Mouse (Mus musculus) T-cell, adult 2 months (primary cell): ENCODE results near the gene Cxcl2.

Experiments used
- DNase-seq: peaks from one replicate; pipeline ENCODE4 v3.0.0; 2022; ENCODE audit warnings: low spot score

Cxcl2 gene

GRCm38 (mm10) chr5:90894231-90894630, 9.4 kb upstream of the Cxcl2 start:
- no peak for DNase-seq

DNA sequence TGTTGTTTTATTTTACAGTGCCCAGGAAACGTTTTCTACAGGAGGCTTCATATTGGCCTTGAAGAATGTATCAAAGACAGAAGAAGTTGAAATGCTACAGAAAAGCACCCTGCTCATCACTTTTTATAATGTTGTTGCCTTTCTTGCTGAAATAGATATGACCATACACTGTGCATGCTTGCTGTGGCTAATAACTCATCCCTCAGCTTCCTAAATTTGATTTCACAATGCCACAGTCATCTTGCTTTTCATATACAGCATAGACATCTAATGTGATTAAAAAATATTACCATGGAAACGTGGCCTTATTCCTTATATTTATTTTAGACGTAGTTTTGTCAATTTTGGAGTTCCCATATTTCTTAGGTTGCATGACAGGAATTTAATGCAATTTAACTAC, 6.2 kb upstream of the Cxcl2 start:
- no peak for DNase-seq

DNA sequence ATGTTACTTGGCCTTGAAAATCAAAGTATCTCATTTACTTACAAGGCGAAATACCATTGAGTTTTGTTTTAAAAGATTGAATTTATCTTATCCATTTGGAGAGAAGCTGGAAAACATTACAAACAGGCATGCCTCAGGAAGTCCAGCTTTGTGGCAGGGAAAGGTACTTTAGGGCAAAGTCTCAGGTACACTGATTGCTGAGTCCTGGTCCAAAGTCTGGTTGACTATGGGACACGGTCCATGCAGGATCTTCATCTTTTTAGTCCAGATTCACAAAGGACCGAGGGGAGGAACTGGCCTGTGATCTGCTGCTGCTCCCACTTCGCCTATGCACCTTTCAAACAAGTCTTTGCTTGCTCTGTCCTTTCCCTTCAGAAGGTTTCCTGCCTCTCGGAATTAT, 4.4 kb upstream of the Cxcl2 start:
- no peak for DNase-seq

- no peak for DNase-seq
Observed at GRCm38 (mm10) chr5:90900147-90900546, 3.5 kb upstream of the Cxcl2 start.

GRCm38 (mm10) chr5:90900688-90901087, 3.0 kb upstream of the Cxcl2 start:
- DNase-seq, result no peak

DNA sequence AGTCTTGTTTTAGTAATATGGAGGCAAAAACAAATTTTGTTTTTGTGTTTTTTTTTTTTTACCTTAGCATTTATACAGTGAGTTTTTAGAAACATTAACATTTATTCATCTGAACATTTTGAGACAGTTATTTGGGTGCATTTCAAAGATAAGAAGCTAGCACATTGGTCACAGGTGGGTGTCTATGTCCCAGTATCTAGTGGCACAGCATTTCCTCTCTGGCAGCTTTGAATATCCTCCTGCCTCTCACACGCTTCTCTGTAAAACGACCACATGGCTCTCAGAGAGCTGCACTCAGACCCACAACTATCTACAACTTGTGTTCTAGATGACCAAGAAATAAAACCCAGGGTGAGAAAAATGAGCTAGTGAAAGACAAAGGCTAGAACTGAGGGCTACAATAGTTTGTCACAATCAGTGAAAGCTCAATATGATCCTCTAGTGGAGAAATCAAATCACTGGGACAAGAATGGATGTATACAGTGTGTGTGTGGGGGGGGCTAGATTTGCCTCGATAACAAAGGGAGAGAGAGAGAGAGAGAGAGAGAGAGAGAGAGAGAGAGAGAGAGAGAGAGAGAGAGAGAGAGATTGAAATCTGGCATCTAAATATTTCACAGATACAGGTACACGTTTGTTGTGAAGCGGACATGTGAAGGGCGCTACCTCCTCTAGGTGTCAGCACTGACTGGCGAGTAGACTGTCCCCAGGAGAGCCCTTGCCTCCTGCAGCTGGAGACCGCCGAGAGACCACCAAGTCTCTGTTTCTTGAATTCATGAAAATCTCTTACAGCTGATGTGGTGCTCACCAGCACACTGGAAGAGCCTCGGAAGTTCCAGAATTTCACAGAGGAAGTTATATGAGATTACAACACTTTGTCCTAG, 1.1 kb upstream of the Cxcl2 start:
- no peak for DNase-seq

DNA sequence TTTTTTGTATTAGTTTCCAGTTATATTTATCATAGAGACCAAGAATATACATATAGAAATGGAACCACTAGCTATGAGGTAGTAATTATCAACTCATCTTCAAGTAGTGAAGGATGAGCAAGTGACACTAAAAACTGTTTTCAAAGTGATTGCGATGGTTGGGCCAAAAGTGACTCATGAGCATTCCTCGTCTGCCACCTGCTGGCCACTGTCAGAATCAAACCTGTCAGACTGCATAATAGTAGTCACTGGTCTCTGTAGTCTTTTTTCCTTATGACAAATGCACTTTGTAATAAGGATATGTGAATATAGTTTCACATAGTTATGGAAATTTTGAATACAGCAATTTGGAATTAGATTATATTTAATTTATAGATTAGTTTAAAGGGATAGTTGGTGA, 5.3 kb downstream of the Cxcl2 start:
- DNase-seq, result peak; percentile 19

DNA sequence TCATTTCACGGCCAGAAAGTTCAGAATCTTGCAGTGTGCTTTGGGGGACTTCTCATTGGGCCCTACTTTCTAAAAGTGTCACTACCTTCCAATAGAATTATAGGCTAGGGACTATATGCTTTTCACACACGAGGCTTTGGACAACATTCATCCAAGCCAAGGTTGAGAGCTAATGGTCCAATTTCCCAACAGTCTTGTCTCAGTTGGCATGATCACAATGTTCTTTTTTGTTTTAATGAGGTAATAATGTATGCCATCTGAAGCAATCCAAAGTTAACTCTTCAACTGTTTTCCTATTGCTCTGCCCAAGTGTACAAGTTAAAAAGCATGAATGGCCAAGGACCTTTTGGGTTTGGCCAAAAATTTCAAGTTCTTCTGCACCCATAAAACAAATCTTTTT, 15.8 kb downstream of the Cxcl2 start:
- DNase-seq, result no peak

DNA sequence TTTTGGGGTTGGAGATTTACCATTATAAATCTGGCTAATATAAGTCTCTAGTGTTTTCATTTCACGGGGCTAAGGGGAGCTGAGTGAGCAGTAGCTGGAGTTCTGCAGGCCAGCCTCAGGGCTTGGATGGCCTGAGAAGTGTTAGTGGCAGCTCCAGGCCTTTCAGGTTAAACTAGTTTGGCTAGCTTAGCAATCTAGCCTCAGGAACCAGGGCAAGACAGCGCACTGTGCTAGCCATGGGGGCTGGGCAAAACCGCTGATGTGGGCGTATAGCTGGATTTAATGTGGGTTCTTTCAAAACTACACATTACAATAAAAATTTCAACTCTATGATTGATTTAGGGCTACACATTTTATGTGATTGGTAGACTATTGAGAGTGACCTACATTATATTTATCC, 19.3 kb downstream of the Cxcl2 start:
- DNase-seq, result no peak

GRCm38 (mm10) chr5:90930546-90930945, 26.9 kb downstream of the Cxcl2 start:
- DNase-seq, result no peak

- DNase-seq, result peak; percentile 72
Observed at GRCm38 (mm10) chr5:90930971-90931851, 27.5 kb downstream of the Cxcl2 start, which contains the start of gene Mthfd2l. Mthfd2l (plus strand) TSS chr5:90931117.

DNA sequence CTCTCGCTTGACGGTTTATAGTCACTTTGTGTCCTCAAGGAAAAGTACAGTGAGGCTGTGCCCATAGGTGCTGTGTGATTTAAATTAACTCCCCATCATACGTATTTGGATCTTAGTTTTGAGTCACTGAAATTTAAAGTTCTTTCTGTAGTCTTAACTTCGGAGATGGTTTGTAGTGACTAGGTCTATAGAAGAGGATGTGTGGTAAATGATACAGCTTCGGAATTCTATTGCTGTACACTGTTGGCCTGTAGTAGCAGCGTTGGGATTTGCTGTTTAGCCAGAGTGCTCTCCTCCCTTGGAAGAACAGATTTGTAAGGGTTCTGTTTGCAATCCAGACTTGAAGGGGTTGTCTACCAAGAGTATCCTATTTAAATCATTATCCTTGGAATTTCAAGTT, 28.2 kb downstream of the Cxcl2 start:
- no peak for DNase-seq

GRCm38 (mm10) chr5:90936706-90937105, 33.0 kb downstream of the Cxcl2 start:
- DNase-seq, result no peak

DNA sequence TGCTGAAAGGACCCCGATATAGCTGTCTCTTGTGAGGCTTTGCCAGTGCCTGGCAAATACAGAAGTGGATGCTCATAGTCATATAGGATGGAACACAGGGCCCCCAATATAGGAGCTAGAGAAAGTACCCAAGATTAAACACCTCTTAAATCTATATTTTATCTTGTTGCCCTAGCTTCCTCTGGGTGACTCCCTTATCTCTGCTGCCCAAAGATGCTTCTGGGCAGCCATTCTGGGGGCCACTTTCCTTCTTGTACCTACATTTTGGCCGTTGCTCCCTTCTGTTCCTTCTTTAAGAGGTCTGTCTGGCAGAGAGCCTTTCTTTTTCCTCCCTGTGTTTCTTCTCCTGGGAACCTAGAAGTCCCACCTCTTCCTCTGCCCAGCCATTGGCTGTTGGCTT, 41.8 kb downstream of the Cxcl2 start:
- no peak for DNase-seq

GRCm38 (mm10) chr5:90949499-90949898, 45.8 kb downstream of the Cxcl2 start:
- DNase-seq, result no peak

DNA sequence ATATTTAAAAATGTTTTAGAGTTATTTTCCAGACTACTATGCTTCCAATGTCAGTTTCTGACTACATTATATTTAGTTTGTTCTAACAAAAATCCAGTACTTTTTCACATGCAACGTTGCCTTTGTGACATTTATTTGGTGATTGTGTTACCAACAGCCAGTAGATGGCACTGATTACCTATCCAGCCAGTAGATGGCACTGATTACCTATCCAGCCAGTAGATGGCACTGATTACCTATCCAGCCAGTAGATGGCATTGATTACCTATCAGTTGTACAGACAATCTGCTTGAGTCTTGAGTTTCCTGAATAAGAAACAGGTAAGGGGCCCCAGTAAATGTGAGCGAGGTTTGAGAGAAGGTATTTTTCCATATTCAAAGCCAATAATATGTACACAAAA, 47.8 kb downstream of the Cxcl2 start:
- DNase-seq, result peak; percentile 58

GRCm38 (mm10) chr5:90952731-90953481, 49.2 kb downstream of the Cxcl2 start:
- no peak for DNase-seq
